Mouse (Mus musculus) CH12.LX (cell line): ENCODE data around the gene Zcchc3.

ENCODE experiments used
- CTCF ChIP-seq, 2 experiments: IDR thresholded peaks in 1 of 2; conservative IDR thresholded peaks in 1 of 2; 2 replicates each; pipeline ENCODE4 v1.5.1; 2011 to 2012; ENCODE audit warnings: low read depth in 2 of 2, low read length in 2 of 2, improper control_type of control experiment in 1 of 2, inconsistent platforms in 1 of 2, mild to moderate bottlenecking in 1 of 2, moderate library complexity in 1 of 2
- EP300 ChIP-seq: IDR thresholded peaks from 2 replicates; pipeline ENCODE4 v1.6.1; 2011; ENCODE audit warnings: low read length, improper control_type of control experiment
- MXI1 ChIP-seq: IDR thresholded peaks from 2 replicates; pipeline ENCODE4 v1.6.1; 2011; ENCODE audit warnings: mild to moderate bottlenecking, low read depth, low read length, improper control_type of control experiment
- POLR2A ChIP-seq: IDR thresholded peaks from 2 replicates; pipeline ENCODE4 v1.6.1; 2011; ENCODE audit warnings: low read depth, mild to moderate bottlenecking, improper control_type of control experiment, low read length

DNA sequence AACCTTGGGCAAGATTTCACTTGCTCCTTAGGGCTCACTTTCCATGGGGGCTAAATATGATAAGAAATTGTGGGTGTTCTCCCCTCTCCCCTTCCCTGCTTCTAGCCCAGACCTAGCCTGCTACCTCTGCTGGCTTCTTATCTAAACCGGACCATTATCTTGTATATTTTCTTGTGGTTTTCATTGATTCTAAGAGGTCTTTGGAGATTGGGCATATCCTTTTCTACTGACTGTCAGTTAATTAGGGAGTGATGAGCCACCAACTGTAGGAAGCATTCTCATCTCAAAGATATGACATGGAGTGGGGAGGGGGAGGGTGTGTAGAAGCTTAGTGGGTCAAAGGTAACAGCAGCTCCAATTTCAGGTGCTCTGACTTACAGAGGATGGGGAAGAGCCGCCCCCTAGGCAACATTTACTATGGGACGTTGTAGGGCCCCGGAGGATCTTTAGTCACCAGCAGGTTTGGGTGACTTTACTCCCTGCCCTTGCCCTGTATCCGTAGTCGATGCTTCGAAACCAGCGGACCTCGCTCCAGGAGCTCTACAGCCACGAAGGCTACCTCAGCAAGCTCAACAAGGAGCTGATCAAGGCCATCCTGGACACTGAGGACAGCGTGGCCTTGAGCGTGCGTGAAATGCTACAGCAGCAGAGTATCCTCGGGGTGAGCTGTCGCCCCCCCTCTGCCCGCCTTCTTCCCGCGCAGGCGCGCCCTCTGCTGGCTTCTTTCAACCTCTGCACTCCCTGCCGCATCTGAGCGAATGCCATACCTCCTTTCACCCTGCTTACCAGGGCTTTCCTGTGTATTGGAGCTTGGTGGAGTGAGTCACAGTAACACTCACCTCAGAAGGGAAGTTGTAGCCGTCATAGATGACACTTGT lies 22.4 kb upstream of the Zcchc3 start:
- TF ChIP-seq POLR2A (no peak), MXI1 (no peak), EP300 (no peak), CTCF (conservative IDR thresholded peaks at IDR 0.05 in 1 of 2, IDR thresholded peaks at IDR 0.05 in 1 of 2; ENCODE audit: low read depth in 2 of 2, low read length in 2 of 2) (peak; percentile 47 to 86)
